Mouse (Mus musculus): ENCODE measurements around the gene Creb3.

DNA sequence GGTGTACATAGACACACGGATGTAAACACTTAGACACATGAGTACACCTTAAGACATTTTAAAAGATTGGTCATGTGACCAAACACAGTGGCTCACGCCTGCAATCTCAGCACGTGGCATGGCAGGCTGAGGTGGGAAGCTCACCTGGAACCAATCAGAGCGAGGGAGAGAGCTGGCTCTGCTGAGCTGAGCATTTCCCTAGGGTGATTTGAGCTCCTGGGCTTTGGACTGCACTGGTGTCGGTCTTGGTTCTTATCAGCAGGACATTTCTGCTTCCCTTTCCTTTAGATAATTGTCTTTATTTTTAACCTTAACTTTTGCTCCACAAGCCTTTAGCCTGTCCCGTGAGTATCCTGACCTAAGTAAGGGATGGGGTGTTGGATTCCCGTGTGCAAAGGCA is 25.5 kb downstream of the Creb3 start:
- TF ChIP-seq CTCF (IDR thresholded peaks at IDR 0.05; ENCODE audit: insufficient read depth, low read length) (no peak), POLR2A (IDR thresholded peaks at IDR 0.05; ENCODE audit: borderline replicate concordance, extremely low read depth, low read depth, low read length) (no peak)
